Mouse (Mus musculus) MEL (cell line): ENCODE data around the gene Tspan14. TPM values are rescaled to one million over a fixed set of nuclear protein-coding genes. Genes with fewer than 3 reads are reported as not detected.

ENCODE experiments used
- DNase-seq: peaks from one replicate; pipeline ENCODE4 v3.0.0; 2011; ENCODE audit warnings: low read depth, low spot score
- H3K27ac ChIP-seq: 2 replicates; pipeline ENCODE4 v1.5.1; 2012; ENCODE audit warnings: low read depth, mild to moderate bottlenecking, control low read depth, low read length, moderate library complexity; ENCODE audit not compliant: control insufficient read depth
- H3K27me3 ChIP-seq, 2 experiments: fragments of 150-350 bp in 1 of 2; sonication (generic) in 1 of 2; 2 replicates each; pipeline ENCODE4 v1.6.1; 2012; ENCODE audit warnings: low read length in 2 of 2, mild to moderate bottlenecking in 2 of 2, improper control_type of control experiment in 1 of 2, moderate library complexity in 1 of 2; ENCODE audit not compliant: insufficient read depth in 2 of 2, control insufficient read depth in 1 of 2
- H3K36me3 ChIP-seq, 2 experiments: 2 replicates each; pipeline ENCODE4 v1.6.1; 2012 to 2014; ENCODE audit warnings: low read length in 2 of 2, improper control_type of control experiment in 1 of 2, inconsistent platforms in 1 of 2, mild to moderate bottlenecking in 1 of 2; ENCODE audit not compliant: insufficient read depth in 2 of 2, control insufficient read depth in 1 of 2
- H3K4me1 ChIP-seq, 2 experiments: fragments of 150-350 bp in 1 of 2; sonication (generic) in 1 of 2; 2 replicates each; pipeline ENCODE4 v1.6.1; 2012; ENCODE audit warnings: low read length in 2 of 2, improper control_type of control experiment in 1 of 2, mild to moderate bottlenecking in 1 of 2; ENCODE audit not compliant: insufficient read depth in 2 of 2, control insufficient read depth in 1 of 2
- H3K4me3 ChIP-seq, 2 experiments: fragments of 150-350 bp in 1 of 2; sonication (generic) in 1 of 2; 2 replicates each; pipeline ENCODE4 v1.5.1; 2012; ENCODE audit warnings: low read depth in 2 of 2, low read length in 2 of 2, mild to moderate bottlenecking in 2 of 2, moderate library complexity in 2 of 2, control low read depth in 1 of 2, improper control_type of control experiment in 1 of 2; ENCODE audit not compliant: control insufficient read depth in 1 of 2, insufficient read depth in 1 of 2
- H3K79me2 ChIP-seq: 2 replicates; pipeline ENCODE4 v1.6.1; 2012; ENCODE audit warnings: mild to moderate bottlenecking, low read length, moderate library complexity; ENCODE audit not compliant: control insufficient read depth, poor library complexity, insufficient read depth
- H3K9ac ChIP-seq: 2 replicates; pipeline ENCODE4 v1.6.1; 2012; ENCODE audit warnings: low read depth, mild to moderate bottlenecking, control low read depth, low read length, moderate library complexity; ENCODE audit not compliant: control insufficient read depth, poor library complexity, severe bottlenecking
- H3K9me3 ChIP-seq: fragments of 150-350 bp; sonication (generic); replicated peaks from 2 replicates; pipeline ENCODE4 v1.6.1; 2012; ENCODE audit warnings: mild to moderate bottlenecking, low read length, improper control_type of control experiment, moderate library complexity; ENCODE audit not compliant: insufficient read depth
- BHLHE40 ChIP-seq: IDR thresholded peaks from 2 replicates; pipeline ENCODE4 v1.6.1; 2012; ENCODE audit warnings: low read depth, mild to moderate bottlenecking, inconsistent platforms, low read length, improper control_type of control experiment, borderline replicate concordance
- E2F4 ChIP-seq: IDR thresholded peaks from 2 replicates; pipeline ENCODE4 v1.6.1; 2011; ENCODE audit warnings: low read depth, low read length, improper control_type of control experiment, borderline replicate concordance
- ELF1 ChIP-seq: IDR thresholded peaks from 2 replicates; pipeline ENCODE4 v1.6.1; 2014; ENCODE audit warnings: low read depth, mild to moderate bottlenecking, inconsistent platforms, low read length, improper control_type of control experiment, moderate library complexity
- EP300 ChIP-seq, 2 experiments: IDR thresholded peaks; 2 replicates each; pipeline ENCODE4 v1.6.1; 2011; ENCODE audit warnings: improper control_type of control experiment in 2 of 2, low read length in 2 of 2, low read depth in 1 of 2, mild to moderate bottlenecking in 1 of 2
- ETS1 ChIP-seq: IDR thresholded peaks from 2 replicates; pipeline ENCODE4 v1.6.1; 2012; ENCODE audit warnings: low read depth, mild to moderate bottlenecking, inconsistent platforms, low read length, improper control_type of control experiment, moderate library complexity
- GATA1 ChIP-seq: IDR thresholded peaks from 2 replicates; pipeline ENCODE4 v1.6.1; 2011; ENCODE audit warnings: low read depth, low read length, improper control_type of control experiment
- HCFC1 ChIP-seq: IDR thresholded peaks from 2 replicates; pipeline ENCODE4 v1.6.1; 2012; ENCODE audit warnings: low read depth, mild to moderate bottlenecking, inconsistent platforms, low read length, improper control_type of control experiment, moderate library complexity
- KAT2A ChIP-seq: conservative IDR thresholded peaks from 2 replicates; pipeline ENCODE4 v1.6.1; 2012; ENCODE audit warnings: low read depth, low read length, improper control_type of control experiment, inconsistent platforms
- MAZ ChIP-seq: IDR thresholded peaks from 2 replicates; pipeline ENCODE4 v1.6.1; 2012; ENCODE audit warnings: low read depth, mild to moderate bottlenecking, inconsistent platforms, low read length, improper control_type of control experiment
- MXI1 ChIP-seq: IDR thresholded peaks from 2 replicates; pipeline ENCODE4 v1.6.1; 2011; ENCODE audit warnings: mild to moderate bottlenecking, low read depth, low read length, improper control_type of control experiment
- NELFE ChIP-seq: IDR thresholded peaks from 2 replicates; pipeline ENCODE4 v1.6.1; 2011; ENCODE audit warnings: low read depth, low read length, improper control_type of control experiment
- NRF1 ChIP-seq: IDR thresholded peaks from 2 replicates; pipeline ENCODE4 v1.6.1; 2014; ENCODE audit warnings: low read depth, mild to moderate bottlenecking, inconsistent platforms, low read length, improper control_type of control experiment, moderate library complexity; ENCODE audit not compliant: poor library complexity, insufficient read depth, severe bottlenecking
- POLR2AphosphoS2 ChIP-seq: IDR thresholded peaks from 2 replicates; pipeline ENCODE4 v1.6.1; 2011; ENCODE audit warnings: low read length, improper control_type of control experiment
- POLR2AphosphoS5 ChIP-seq: IDR thresholded peaks from 2 replicates; pipeline ENCODE4 v1.6.1; 2012; ENCODE audit warnings: low read depth, borderline replicate concordance, mild to moderate bottlenecking, inconsistent platforms, low read length, moderate library complexity, mixed read lengths
- RAD21 ChIP-seq: IDR thresholded peaks from 2 replicates; pipeline ENCODE4 v1.6.1; 2011; ENCODE audit warnings: mild to moderate bottlenecking, low read depth, low read length, improper control_type of control experiment
- SMC3 ChIP-seq: IDR thresholded peaks from 2 replicates; pipeline ENCODE4 v1.6.1; 2011; ENCODE audit warnings: low read depth, low read length, improper control_type of control experiment
- TAL1 ChIP-seq: IDR thresholded peaks from 2 replicates; pipeline ENCODE4 v1.6.1; 2012; ENCODE audit warnings: mild to moderate bottlenecking, inconsistent platforms, low read length, moderate library complexity, mixed read lengths
- TBP ChIP-seq: IDR thresholded peaks from 2 replicates; pipeline ENCODE4 v1.8.0; 2011; ENCODE audit warnings: low read depth, low read length, improper control_type of control experiment
- UBTF ChIP-seq: IDR thresholded peaks from 2 replicates; pipeline ENCODE4 v1.6.1; 2012; ENCODE audit warnings: low read depth, mild to moderate bottlenecking, inconsistent platforms, low read length, improper control_type of control experiment, moderate library complexity, borderline replicate concordance; ENCODE audit not compliant: insufficient read depth
- USF2 ChIP-seq, 2 experiments: IDR thresholded peaks; 2 replicates each; pipeline ENCODE4 v1.6.1; 2011 to 2012; ENCODE audit warnings: improper control_type of control experiment in 2 of 2, low read length in 2 of 2, borderline replicate concordance in 1 of 2, inconsistent platforms in 1 of 2, low read depth in 1 of 2, mild to moderate bottlenecking in 1 of 2; ENCODE audit not compliant: insufficient read depth in 1 of 2
- ZC3H11A ChIP-seq: IDR thresholded peaks from 2 replicates; pipeline ENCODE4 v1.6.1; 2012; ENCODE audit warnings: low read depth, mild to moderate bottlenecking, inconsistent platforms, low read length, improper control_type of control experiment
- polyA plus RNA-seq, 2 experiments: library from polyadenylated mRNA; stranded (reverse) in 1 of 2; unstranded in 1 of 2; fragments of >175 nt in 1 of 2; fragments of >200 nt in 1 of 2; gene quantifications; 2 replicates each; pipeline versions ENCODE4 v1.2.1 to v1.2.4; 2012; ENCODE audit warnings: low replicate concordance in 2 of 2, low read depth in 1 of 2; ENCODE audit not compliant: insufficient read length in 2 of 2, insufficient read depth in 1 of 2, missing spikeins in 1 of 2
- total RNA-seq: library from RNA; depleted of rRNA; stranded (reverse); fragments of 300-350 nt; gene quantifications from 2 replicates; pipeline ENCODE4 v1.2.3, GENCODE M21; 2012

Tspan14 gene
- total and polyA plus RNA-seq, 3 experiments = 24.8 to 29.9 TPM; not detected in 1

- Histone ChIP-seq H3K9me3 (no peaks in the 10 kb centered on the region), H3K27ac (no peak overlapping the region)
- peak; percentile 93 for DNase-seq
- TF ChIP-seq ZC3H11A (no peak), BHLHE40 (no peak), SMC3 (no peak), POLR2AphosphoS2 (no peak), NRF1 (0 out of 2 replicates have a peak, but pooled peaks have one; percentile 23), ELF1 (0 out of 2 replicates have a peak, but pooled peaks have one; percentile 14), TAL1 (no peak), UBTF (no peak), HCFC1 (no peak), E2F4 (no peak), MXI1 (peak; percentile 35), KAT2A (no peak), GATA1 (no peak), ETS1 (no peak), RAD21 (no peak), USF2 (IDR thresholded peaks at IDR 0.05; ENCODE audit: borderline replicate concordance in 1 of 2, insufficient read depth in 1 of 2, low read depth in 1 of 2, low read length in 2 of 2) (no peak), TBP (no peak), NELFE (no peak), EP300 (IDR thresholded peaks at IDR 0.05; ENCODE audit: low read depth in 1 of 2, low read length in 2 of 2) (no peak), POLR2AphosphoS5 (no peak), MAZ (no peak)
- TF ChIP-seq, all 39 proteins: peak for 3
- Histone ChIP-seq H3K36me3 (peaks cover 0 to 34% of the 10 kb centered on the region in 2 experiments; a peak in 2 of 4 replicates), H3K4me1 (peaks cover 7 to 33% of the 10 kb centered on the region in 2 experiments), H3K4me3 (peak overlapping the region; percentile 88 to 99), H3K79me2 (peaks cover 21% of the 10 kb centered on the region), H3K27me3 (no peaks in the 10 kb centered on the region), H3K9ac (peak overlapping the region; percentile 54)
Observed at GRCm38 (mm10) chr14:40966862-40967597, 423 bp upstream of the Tspan14 start.
